Mouse (Mus musculus) thymus, adult 2 months (tissue): Measurements from ENCODE around the gene Cdc42bpa. TPM values are rescaled to one million over a fixed set of nuclear protein-coding genes. Genes with fewer than 3 reads are reported as not detected.

Experiments used
- DNase-seq: peaks from one replicate; pipeline ENCODE4 v3.0.0; 2021
- H3K27ac ChIP-seq: fragments of 200-500 bp; 2 replicates; pipeline ENCODE4 v1.5.1; 2012; ENCODE audit warnings: low read length, control low read depth; ENCODE audit not compliant: control insufficient read depth, insufficient read depth
- H3K27me3 ChIP-seq: fragments of 200-500 bp; 2 replicates; pipeline ENCODE4 v1.6.1; 2012; ENCODE audit warnings: mild to moderate bottlenecking, low read length, moderate library complexity, mixed read lengths; ENCODE audit not compliant: control insufficient read depth, insufficient read depth
- H3K36me3 ChIP-seq: fragments of 200-500 bp; 2 replicates; pipeline ENCODE4 v1.6.1; 2012; ENCODE audit warnings: mild to moderate bottlenecking, low read length, moderate library complexity; ENCODE audit not compliant: control insufficient read depth, insufficient read depth
- H3K4me1 ChIP-seq: fragments of 200-500 bp; replicated peaks from 2 replicates; pipeline ENCODE4 v1.6.1; 2012; ENCODE audit warnings: low read length; ENCODE audit not compliant: control insufficient read depth, insufficient read depth
- H3K4me3 ChIP-seq: fragments of 200-500 bp; 2 replicates; pipeline ENCODE4 v1.5.1; 2012; ENCODE audit warnings: mild to moderate bottlenecking, low read length, control low read depth, moderate library complexity; ENCODE audit not compliant: control insufficient read depth, insufficient read depth
- CTCF ChIP-seq: fragments of 200-500 bp; IDR thresholded peaks from 2 replicates; pipeline ENCODE4 v1.5.1; 2012; ENCODE audit warnings: mild to moderate bottlenecking, control low read depth, low read length, moderate library complexity, borderline replicate concordance; ENCODE audit not compliant: control insufficient read depth, poor library complexity, insufficient read depth; ENCODE audit errors: extremely low read depth
- POLR2A ChIP-seq: fragments of 200-500 bp; IDR thresholded peaks from 2 replicates; pipeline ENCODE4 v1.6.1; 2012; ENCODE audit warnings: mild to moderate bottlenecking, low read length, control low read depth, moderate library complexity; ENCODE audit not compliant: control insufficient read depth, poor library complexity, insufficient read depth; ENCODE audit errors: extremely low read depth
- WGBS: fragments of 180-500 bp; shearing (Covaris S2); methylation state at CpG from one replicate; pipeline ENCODE4 v1.1.7; 2018; 5-methylcytosine and 5-hydroxymethylcytosine counted together
- polyA plus RNA-seq: library from polyadenylated mRNA; depleted of rRNA; stranded (reverse); fragments of >200 nt; gene quantifications from 2 replicates; pipeline ENCODE4 v1.2.3, GENCODE M21; 2012

Gene Cdc42bpa
- polyA plus RNA-seq, 1 experiment = 3.9 TPM

DNA sequence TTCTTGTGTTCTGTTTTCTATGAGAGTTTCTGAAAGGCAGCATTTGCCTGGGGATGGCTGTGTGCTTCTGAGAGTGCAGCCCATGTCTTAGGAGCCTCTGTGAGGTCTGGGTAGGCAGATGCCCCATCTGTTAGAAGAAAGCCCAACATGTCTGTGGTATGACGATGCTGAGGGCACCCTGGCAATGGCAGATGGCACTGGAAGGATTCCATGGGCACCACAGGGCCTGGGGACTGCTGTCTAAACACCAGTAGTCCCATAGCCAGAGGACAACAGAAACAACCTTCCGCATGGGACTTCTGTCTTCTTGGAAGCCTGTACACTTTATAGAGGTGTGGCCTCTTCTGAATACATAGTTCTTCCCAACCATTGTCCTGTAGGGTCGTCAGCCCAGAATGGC is 200.9 kb downstream of the Cdc42bpa start:
- Histone ChIP-seq H3K4me3 (no peak overlapping the region), H3K36me3 (no peaks in the 10 kb centered on the region), H3K4me1 (peaks cover 3% of the 10 kb centered on the region; the same call in 1 of the 2 replicates), H3K27me3 (no peaks in the 10 kb centered on the region), H3K27ac (no peak overlapping the region)
- TF ChIP-seq POLR2A (no peak), CTCF (no peak)
- no peak for DNase-seq
- WGBS = 93% methylated on average over 3 of the region's 3 CpGs

DNA sequence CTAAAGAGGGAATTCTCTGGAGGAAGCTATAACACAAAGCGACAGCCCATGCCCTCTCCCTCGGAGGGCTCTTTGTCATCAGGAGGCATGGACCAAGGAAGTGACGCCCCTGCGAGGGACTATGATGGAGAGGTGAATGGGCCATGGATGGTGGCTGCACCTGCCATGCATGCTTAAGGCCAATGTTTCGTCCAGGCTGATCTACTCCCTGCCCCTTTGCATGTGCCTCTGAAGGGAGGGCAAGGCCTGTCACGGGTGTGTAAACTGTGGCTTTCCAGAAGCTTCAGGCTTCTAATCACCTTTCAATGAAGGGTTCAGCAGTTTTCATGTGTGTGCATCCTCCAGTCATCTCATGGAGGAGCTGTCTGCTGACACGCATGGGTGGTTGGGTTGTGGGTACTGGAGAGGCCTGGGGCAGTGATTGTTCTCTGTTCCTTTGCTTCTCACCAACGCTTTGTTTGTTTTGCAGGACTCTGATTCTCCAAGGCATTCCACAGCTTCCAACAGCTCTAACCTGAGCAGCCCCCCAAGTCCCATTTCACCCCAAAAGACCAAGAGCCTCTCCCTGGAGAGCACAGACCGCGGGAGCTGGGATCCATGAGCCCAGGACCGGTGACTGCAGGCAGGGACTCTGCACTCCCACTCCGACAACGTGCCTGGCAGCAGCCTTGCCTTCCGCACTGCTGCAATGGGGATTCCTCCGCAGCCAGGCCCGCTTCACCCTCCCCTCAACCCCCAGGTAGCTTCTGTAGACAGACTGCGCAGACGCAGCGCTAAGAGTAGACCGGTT is 201.5 kb downstream of the Cdc42bpa start:
- DNase-seq = no peak
- WGBS = 97% methylated on average over 20 of the region's 20 CpGs
- Histone ChIP-seq H3K36me3 (no peaks in the 10 kb centered on the region), H3K4me3 (no peak overlapping the region), H3K27me3 (no peaks in the 10 kb centered on the region), H3K4me1 (peaks cover 3% of the 10 kb centered on the region; the same call in 1 of the 2 replicates), H3K27ac (no peak overlapping the region)
- TF ChIP-seq CTCF = no peak
- no peak for TF ChIP-seq POLR2A

DNA sequence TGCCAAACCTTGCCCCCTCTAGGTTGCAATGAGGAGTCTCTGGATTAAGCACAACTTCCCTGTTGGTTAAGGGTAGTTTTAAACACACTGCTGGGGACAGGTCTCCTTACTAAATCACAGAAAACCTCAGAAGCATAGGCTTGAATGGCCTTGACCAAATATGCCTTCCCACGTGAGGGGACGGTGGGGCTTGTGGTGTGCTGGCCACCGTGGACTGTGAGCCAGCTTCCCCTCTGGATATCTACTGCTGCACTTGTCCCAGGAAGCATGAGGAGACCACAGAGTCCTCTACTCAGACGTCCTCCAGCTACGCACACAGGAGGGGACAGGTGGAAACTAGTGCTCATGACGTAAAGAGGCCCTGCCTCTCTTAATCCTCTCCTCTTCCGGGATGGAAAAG is 202.7 kb downstream of the Cdc42bpa start:
- no peaks in the 10 kb centered on the region for H3K36me3 ChIP-seq
- H3K4me1 ChIP-seq = no peaks in the 10 kb centered on the region
- no peak overlapping the region for H3K4me3 ChIP-seq
- 77% methylated on average over 7 of the region's 7 CpGs for whole genome bisulfite sequencing
- TF ChIP-seq POLR2A = no peak
- no peak for TF ChIP-seq CTCF
- no peak for DNase-seq
- no peak overlapping the region for H3K27ac ChIP-seq
- no peaks in the 10 kb centered on the region for H3K27me3 ChIP-seq

DNA sequence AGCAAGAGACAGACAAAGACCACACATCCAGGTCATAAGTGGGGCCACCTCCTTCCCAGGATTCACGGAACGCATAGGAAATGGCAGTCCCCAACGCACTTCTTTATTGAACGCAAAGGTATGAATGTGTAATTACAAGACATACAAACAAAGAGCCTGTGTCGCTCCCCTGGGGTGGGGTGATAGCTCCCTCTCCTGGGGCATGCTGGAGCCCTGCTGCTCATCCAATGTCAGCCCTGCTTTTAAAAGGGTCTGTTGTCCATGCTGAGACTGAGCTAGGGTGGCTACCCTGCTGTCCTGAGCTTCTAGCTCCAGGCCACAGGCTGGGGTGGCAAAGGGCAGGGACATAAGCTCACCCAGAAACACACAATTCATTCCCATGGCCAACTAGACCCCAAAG is 206.3 kb downstream of the Cdc42bpa start:
- Histone ChIP-seq H3K4me1 (no peaks in the 10 kb centered on the region), H3K36me3 (no peaks in the 10 kb centered on the region), H3K27ac (no peak overlapping the region), H3K27me3 (no peaks in the 10 kb centered on the region), H3K4me3 (no peak overlapping the region)
- WGBS = 98% methylated on average over 5 of the region's 5 CpGs
- DNase-seq = no peak
- TF ChIP-seq CTCF (no peak), POLR2A (no peak)

DNA sequence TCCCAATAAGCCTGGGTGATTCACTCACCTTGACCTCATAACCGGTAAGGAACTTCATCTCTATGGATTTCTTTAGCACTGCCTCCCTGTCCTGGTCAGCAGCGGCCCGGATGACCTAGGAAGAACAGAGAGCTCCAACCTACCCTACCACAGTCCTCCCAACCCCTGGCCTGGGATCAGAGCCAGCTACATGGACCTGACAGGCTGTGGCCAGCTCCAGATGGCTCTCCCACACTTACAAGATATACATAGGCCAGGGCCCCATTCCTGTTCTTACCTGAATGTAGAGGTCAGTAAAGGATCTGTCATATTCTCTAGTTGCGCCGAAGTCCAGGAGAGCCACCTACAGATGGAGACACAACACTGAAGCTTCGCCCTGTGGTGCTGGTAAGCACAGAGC is 208.0 kb downstream of the Cdc42bpa start:
- Histone ChIP-seq H3K27ac (no peak overlapping the region), H3K36me3 (no peaks in the 10 kb centered on the region), H3K4me3 (no peak overlapping the region), H3K27me3 (no peaks in the 10 kb centered on the region), H3K4me1 (no peaks in the 10 kb centered on the region)
- 99% methylated on average over 6 of the region's 6 CpGs for WGBS
- no peak for DNase-seq
- TF ChIP-seq CTCF = no peak
- TF ChIP-seq POLR2A = no peak

DNA sequence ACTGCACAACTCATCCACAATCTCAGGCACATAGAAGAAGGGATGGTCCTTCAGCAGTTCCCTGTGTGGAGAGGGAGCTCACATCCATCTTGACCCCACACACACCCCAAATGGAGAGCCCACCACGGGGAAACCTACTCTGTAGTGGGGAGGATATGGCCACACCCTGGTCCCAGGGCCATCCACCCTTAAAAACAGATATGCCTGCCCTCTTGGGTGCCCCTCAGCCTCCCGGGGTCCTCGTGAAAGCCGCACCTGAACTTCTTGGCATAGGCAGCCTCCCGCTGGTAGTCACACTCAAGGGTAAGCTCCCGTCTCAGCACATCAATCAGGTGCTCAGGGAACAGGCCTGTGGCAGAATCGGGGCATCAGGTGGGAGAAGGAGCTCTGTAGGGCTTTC is 208.9 kb downstream of the Cdc42bpa start:
- Histone ChIP-seq H3K4me1 (no peaks in the 10 kb centered on the region), H3K36me3 (no peaks in the 10 kb centered on the region), H3K27me3 (no peaks in the 10 kb centered on the region), H3K4me3 (no peak overlapping the region), H3K27ac (no peak overlapping the region)
- DNase-seq = no peak
- TF ChIP-seq POLR2A (no peak), CTCF (no peak)
- 94% methylated on average over 7 of the region's 7 CpGs for WGBS
